Mouse (Mus musculus): ENCODE measurements at regions not wholly inside any gene's neighbourhood (a gene's known extent, or its start where the extent isn't known, plus 50 kb on each side); places are given as distances from the start of the nearest gene placed in this dataset.

- ATAC-seq (replicated peaks) = 0 out of 2 replicates have a peak, but pooled peaks have one; percentile 4
- no peaks in the 10 kb centered on the region for H3K36me3 ChIP-seq (replicated peaks)
- H3K9ac ChIP-seq = no peak overlapping the region
- no peak overlapping the region for H3K4me3 ChIP-seq
- H3K9me3 ChIP-seq = no peaks in the 10 kb centered on the region
- peak overlapping the region; percentile 75 for H3K27ac ChIP-seq
- no peak overlapping the region for H3K4me2 ChIP-seq
- H3K27me3 ChIP-seq (replicated peaks) = no peaks in the 10 kb centered on the region
- peaks cover 37% of the 10 kb centered on the region for H3K4me1 ChIP-seq
- WGBS = 51% methylated on average over 9 of the region's 9 CpGs
Measured at GRCm38 (mm10) chr8:25388811-25389210, 564.6 kb upstream of the Adam5 start.

GRCm38 (mm10) chr8:25385186-25385585 lies 561.0 kb upstream of the Adam5 start:
- 63% methylated on average over 5 of the region's 5 CpGs for WGBS
- H3K9me3 ChIP-seq = no peaks in the 10 kb centered on the region

GRCm38 (mm10) chr8:25384591-25384990 lies 560.4 kb upstream of the Adam5 start:
- Histone ChIP-seq H3K36me3 (replicated peaks) (no peaks in the 10 kb centered on the region), H3K9ac (no peak overlapping the region), H3K27me3 (replicated peaks) (no peaks in the 10 kb centered on the region), H3K4me1 (peaks cover 12% of the 10 kb centered on the region), H3K27ac (no peak overlapping the region), H3K9me3 (no peaks in the 10 kb centered on the region), H3K4me3 (no peak overlapping the region), H3K4me2 (no peak overlapping the region)
- 80% methylated on average over 2 of the region's 2 CpGs for WGBS
- ATAC-seq (replicated peaks) = no peak

More at GRCm38 (mm10) chr8:25385186-25385585, 561.0 kb upstream of the Adam5 start:
- Histone ChIP-seq H3K4me1 (peaks cover 18% of the 10 kb centered on the region), H3K36me3 (replicated peaks) (no peaks in the 10 kb centered on the region), H3K27me3 (replicated peaks) (no peaks in the 10 kb centered on the region), H3K4me3 (no peak overlapping the region), H3K9ac (no peak overlapping the region), H3K4me2 (no peak overlapping the region), H3K27ac (no peak overlapping the region)
- no peak for ATAC-seq (replicated peaks)

GRCm38 (mm10) chr8:25373276-25373675 lies 549.1 kb upstream of the Adam5 start:
- no peak for ATAC-seq (replicated peaks)
- Histone ChIP-seq H3K4me2 (no peak overlapping the region), H3K27ac (no peak overlapping the region; the same call in 1 of the 2 replicates), H3K9ac (no peak overlapping the region), H3K4me3 (no peak overlapping the region), H3K36me3 (replicated peaks) (no peaks in the 10 kb centered on the region), H3K27me3 (replicated peaks) (no peaks in the 10 kb centered on the region), H3K4me1 (peaks cover 7% of the 10 kb centered on the region), H3K9me3 (no peaks in the 10 kb centered on the region)
- 41% methylated on average over 8 of the region's 8 CpGs for WGBS

GRCm38 (mm10) chr8:25370947-25371346 lies 546.8 kb upstream of the Adam5 start:
- Histone ChIP-seq H3K9ac (no peak overlapping the region), H3K27ac (no peak overlapping the region), H3K9me3 (no peaks in the 10 kb centered on the region), H3K4me2 (no peak overlapping the region), H3K27me3 (replicated peaks) (no peaks in the 10 kb centered on the region), H3K4me3 (no peak overlapping the region), H3K36me3 (replicated peaks) (no peaks in the 10 kb centered on the region), H3K4me1 (peaks cover 15% of the 10 kb centered on the region)
- WGBS = 46% methylated on average over 8 of the region's 11 CpGs
- ATAC-seq (replicated peaks) = no peak

GRCm38 (mm10) chr8:25369331-25369730 lies 545.2 kb upstream of the Adam5 start:
- H3K9ac ChIP-seq = no peak overlapping the region
- no peak overlapping the region for H3K27ac ChIP-seq
- WGBS = 91% methylated on average over 2 of the region's 2 CpGs
- H3K4me1 ChIP-seq = peaks cover 15% of the 10 kb centered on the region
- H3K36me3 ChIP-seq (replicated peaks) = no peaks in the 10 kb centered on the region
- no peaks in the 10 kb centered on the region for H3K9me3 ChIP-seq
- H3K27me3 ChIP-seq (replicated peaks) = no peaks in the 10 kb centered on the region
- H3K4me2 ChIP-seq = no peak overlapping the region
- H3K4me3 ChIP-seq = no peak overlapping the region
- no peak for ATAC-seq (replicated peaks)

GRCm38 (mm10) chr8:25368561-25369091 lies 544.5 kb upstream of the Adam5 start:
- 3% methylated on average over 11 of the region's 11 CpGs for WGBS
- peak overlapping the region; percentile 10; the same call in 1 of the 2 replicates for H3K27ac ChIP-seq
- peaks cover 15% of the 10 kb centered on the region for H3K4me1 ChIP-seq
- H3K36me3 ChIP-seq (replicated peaks) = no peaks in the 10 kb centered on the region
- no peaks in the 10 kb centered on the region for H3K27me3 ChIP-seq (replicated peaks)
- H3K9me3 ChIP-seq = no peaks in the 10 kb centered on the region
- no peak overlapping the region; the same call in 1 of the 2 replicates for H3K9ac ChIP-seq
- ATAC-seq (replicated peaks) = 0 out of 2 replicates have a peak, but pooled peaks have one; percentile 55
- H3K4me3 ChIP-seq = 0 out of 2 replicates have a peak overlapping the region, but pooled peaks have one; percentile 10
- H3K4me2 ChIP-seq = peak overlapping the region; percentile 46

GRCm38 (mm10) chr8:25367806-25368549 lies 543.8 kb upstream of the Adam5 start:
- ATAC-seq (replicated peaks) = peak; percentile 61
- 14% methylated on average over 15 of the region's 15 CpGs for WGBS

GRCm38 (mm10) chr8:25366181-25366580 lies 542.0 kb upstream of the Adam5 start:
- H3K9me3 ChIP-seq = no peaks in the 10 kb centered on the region
- peaks cover 15% of the 10 kb centered on the region for H3K4me1 ChIP-seq
- no peak for ATAC-seq (replicated peaks)
- H3K36me3 ChIP-seq (replicated peaks) = no peaks in the 10 kb centered on the region
- 0 out of 2 replicates have a peak, but pooled peaks cover 3% of the 10 kb centered on the region for H3K27me3 ChIP-seq (replicated peaks)
- H3K27ac ChIP-seq = no peak overlapping the region
- H3K4me3 ChIP-seq = no peak overlapping the region
- no peak overlapping the region for H3K4me2 ChIP-seq
- H3K9ac ChIP-seq = no peak overlapping the region
- 19% methylated on average over 3 of the region's 3 CpGs for WGBS

More at GRCm38 (mm10) chr8:25367806-25368549, 543.8 kb upstream of the Adam5 start:
- Histone ChIP-seq H3K36me3 (replicated peaks) (no peaks in the 10 kb centered on the region), H3K27me3 (replicated peaks) (no peaks in the 10 kb centered on the region), H3K9me3 (no peaks in the 10 kb centered on the region), H3K4me1 (peaks cover 15% of the 10 kb centered on the region), H3K9ac (no peak overlapping the region; the same call in 1 of the 2 replicates), H3K4me2 (peak overlapping the region; percentile 46), H3K4me3 (no peak overlapping the region), H3K27ac (peak overlapping the region; percentile 10; the same call in 1 of the 2 replicates)

GRCm38 (mm10) chr8:25362656-25363055 lies 538.5 kb upstream of the Adam5 start:
- H3K36me3 ChIP-seq (replicated peaks) = no peaks in the 10 kb centered on the region
- peaks cover 2% of the 10 kb centered on the region; the same call in 1 of the 2 replicates for H3K4me1 ChIP-seq
- H3K9me3 ChIP-seq = no peaks in the 10 kb centered on the region
- no peak overlapping the region for H3K9ac ChIP-seq
- WGBS = 70% methylated on average over 9 of the region's 9 CpGs
- 0 out of 2 replicates have a peak, but pooled peaks cover 3% of the 10 kb centered on the region for H3K27me3 ChIP-seq (replicated peaks)
- H3K4me3 ChIP-seq = no peak overlapping the region
- H3K4me2 ChIP-seq = no peak overlapping the region
- H3K27ac ChIP-seq = no peak overlapping the region
- no peak for ATAC-seq (replicated peaks)

- H3K4me2 ChIP-seq = no peak overlapping the region
- 0 out of 2 replicates have a peak, but pooled peaks cover 3% of the 10 kb centered on the region for H3K27me3 ChIP-seq (replicated peaks)
- no peak overlapping the region for H3K4me3 ChIP-seq
- no peaks in the 10 kb centered on the region for H3K9me3 ChIP-seq
- 72% methylated on average over 4 of the region's 4 CpGs for whole genome bisulfite sequencing
- H3K27ac ChIP-seq = no peak overlapping the region
- H3K36me3 ChIP-seq (replicated peaks) = no peaks in the 10 kb centered on the region
- H3K4me1 ChIP-seq = no peaks in the 10 kb centered on the region
- ATAC-seq (replicated peaks) = no peak
- H3K9ac ChIP-seq = no peak overlapping the region
Measured at GRCm38 (mm10) chr8:25362146-25362545, 538.0 kb upstream of the Adam5 start.

GRCm38 (mm10) chr8:25361420-25361819 lies 537.3 kb upstream of the Adam5 start:
- 93% methylated on average over 5 of the region's 5 CpGs for WGBS
- H3K9ac ChIP-seq = no peak overlapping the region
- no peak for ATAC-seq (replicated peaks)

More at GRCm38 (mm10) chr8:25361420-25361819, 537.3 kb upstream of the Adam5 start:
- no peaks in the 10 kb centered on the region for H3K4me1 ChIP-seq
- H3K4me3 ChIP-seq = no peak overlapping the region
- no peak overlapping the region for H3K27ac ChIP-seq
- H3K36me3 ChIP-seq (replicated peaks) = no peaks in the 10 kb centered on the region
- no peak overlapping the region for H3K4me2 ChIP-seq
- no peaks in the 10 kb centered on the region for H3K9me3 ChIP-seq
- H3K27me3 ChIP-seq (replicated peaks) = 0 out of 2 replicates have a peak, but pooled peaks cover 3% of the 10 kb centered on the region
